Mouse (Mus musculus) neural tube, embryonic 11.5 days (tissue): ENCODE data around the gene Sac3d1. TPM values are rescaled to one million over a fixed set of nuclear protein-coding genes. Genes with fewer than 3 reads are reported as not detected.

Experiments
- ATAC-seq: fragments of 200-750 bp; cut with Nextera tagmentation; 2 replicates; pipeline ENCODE4 v1.8.0; 2017; ENCODE audit warnings: moderate number of reproducible peaks, mild to moderate bottlenecking, moderate TSS enrichment, moderate library complexity; ENCODE audit not compliant: insufficient read depth, low FRiP score, low TSS enrichment
- DNase-seq: peaks from one replicate; pipeline ENCODE4 v3.0.0-alpha.2; 2015; ENCODE audit warnings: low spot score
- H3K27ac ChIP-seq: fragments of 300-500 bp; sonication (generic); 2 replicates; pipeline ENCODE4 v1.5.1; 2014; ENCODE audit warnings: low read depth, mild to moderate bottlenecking, low read length
- H3K27me3 ChIP-seq: fragments of 300-500 bp; sonication (generic); 2 replicates; pipeline ENCODE4 v1.6.1; 2014; ENCODE audit warnings: mild to moderate bottlenecking, low read length, mixed read lengths; ENCODE audit not compliant: control insufficient read depth, insufficient read depth
- H3K36me3 ChIP-seq: fragments of 300-500 bp; sonication (generic); 2 replicates; pipeline ENCODE4 v1.6.1; 2014; ENCODE audit warnings: mild to moderate bottlenecking, low read length, moderate library complexity, mixed read lengths; ENCODE audit not compliant: control insufficient read depth, insufficient read depth
- H3K4me1 ChIP-seq: fragments of 300-500 bp; sonication (generic); 2 replicates; pipeline ENCODE4 v1.6.1; 2014; ENCODE audit warnings: low read length, mixed read lengths; ENCODE audit not compliant: control insufficient read depth, insufficient read depth
- H3K4me2 ChIP-seq: fragments of 300-500 bp; sonication (generic); 2 replicates; pipeline ENCODE4 v1.6.1; 2014; ENCODE audit warnings: low read depth, mild to moderate bottlenecking, moderate library complexity
- H3K4me3 ChIP-seq: fragments of 300-500 bp; sonication (generic); 2 replicates; pipeline ENCODE4 v1.5.1; 2014; ENCODE audit warnings: low read depth, low read length
- H3K9ac ChIP-seq: fragments of 300-500 bp; sonication (generic); 2 replicates; pipeline ENCODE4 v1.6.1; 2014; ENCODE audit warnings: mild to moderate bottlenecking, low read length
- H3K9me3 ChIP-seq: fragments of 300-500 bp; sonication (generic); 2 replicates; pipeline ENCODE4 v1.6.1; 2016; ENCODE audit warnings: low read length; ENCODE audit not compliant: control insufficient read depth
- WGBS: fragments of 180-500 bp; shearing (Covaris S2); extraction: QIAGEN DNeasy Blood & Tissue Kit; methylation state at CpG from one replicate; pipeline ENCODE4 v1.1.7; 2014; 5-methylcytosine and 5-hydroxymethylcytosine counted together
- polyA plus RNA-seq: library from polyadenylated mRNA; unstranded; fragments of >200 nt; fragmentation: Nextera tagmentation; extraction: Ambion mirVana; gene quantifications from 2 replicates; pipeline ENCODE4 v1.2.1, GENCODE M21; 2014

Gene Sac3d1
- polyA plus RNA-seq, 1 experiment from 2014 or later: 66.1 TPM

GRCm38 (mm10) chr19:6068951-6069350, 49.5 kb downstream of the Sac3d1 start:
- DNase-seq (no peak), ATAC-seq (no peak)
- H3K27ac ChIP-seq: no peak overlapping the region
- WGBS: 89% methylated on average over 4 of the region's 4 CpGs
- no peaks in the 10 kb centered on the region for H3K27me3 ChIP-seq
- H3K4me3 ChIP-seq: no peak overlapping the region
- peaks cover 14% of the 10 kb centered on the region for H3K4me1 ChIP-seq
- no peak overlapping the region for H3K9ac ChIP-seq
- no peak overlapping the region for H3K4me2 ChIP-seq
- H3K9me3 ChIP-seq: no peaks in the 10 kb centered on the region
- peaks cover 2% of the 10 kb centered on the region; the same call in 1 of the 2 replicates for H3K36me3 ChIP-seq

- H3K4me1 ChIP-seq: peaks cover 14% of the 10 kb centered on the region
- H3K4me2 ChIP-seq: peak within 1 kb of the TSS; percentile 70
- H3K9ac ChIP-seq: peak within 1 kb of the TSS; percentile 49
- ATAC-seq (peak; percentile 89), DNase-seq (peak; percentile 93)
- H3K9me3 ChIP-seq: no peaks in the 10 kb centered on the region
- WGBS: 8% methylated on average over 33 of the region's 33 CpGs
- peaks cover 2% of the 10 kb centered on the region; the same call in 1 of the 2 replicates for H3K36me3 ChIP-seq
- no peaks in the 10 kb centered on the region for H3K27me3 ChIP-seq
- peak within 1 kb of the TSS; percentile 52 for H3K4me3 ChIP-seq
- peak within 1 kb of the TSS; percentile 83 for H3K27ac ChIP-seq
Observed at GRCm38 (mm10) chr19:6067724-6068415, 50.6 kb downstream of the Sac3d1 start, which contains the start of gene Tm7sf2. TSS of gene Tm7sf2 (minus strand) at chr19:6068373.

- Histone ChIP-seq H3K36me3 (no peaks in the 10 kb centered on the region; the same call in 1 of the 2 replicates), H3K4me3 (peak overlapping the region; percentile 52), H3K4me2 (peak overlapping the region; percentile 70), H3K9me3 (no peaks in the 10 kb centered on the region), H3K27ac (peak overlapping the region; percentile 83), H3K4me1 (peaks cover 19% of the 10 kb centered on the region), H3K27me3 (no peaks in the 10 kb centered on the region), H3K9ac (peak overlapping the region; percentile 49)
- ATAC-seq: peak; percentile 56
- DNase-seq: peak; percentile 88
- under 1% methylated on average over 30 of the region's 30 CpGs for WGBS
Observed at GRCm38 (mm10) chr19:6067011-6067723, 51.3 kb downstream of the Sac3d1 start.

GRCm38 (mm10) chr19:6066571-6066970, 51.9 kb downstream of the Sac3d1 start:
- Histone ChIP-seq H3K4me2 (peak overlapping the region; percentile 70), H3K36me3 (no peaks in the 10 kb centered on the region; the same call in 1 of the 2 replicates), H3K4me1 (peaks cover 25% of the 10 kb centered on the region), H3K27me3 (no peaks in the 10 kb centered on the region), H3K4me3 (peak overlapping the region; percentile 52), H3K27ac (0 out of 2 replicates have a peak overlapping the region, but pooled peaks have one; percentile 83), H3K9me3 (no peaks in the 10 kb centered on the region), H3K9ac (peak overlapping the region; percentile 49)
- ATAC-seq (peak; percentile 14; the same call in 1 of the 2 replicates), DNase-seq (peak; percentile 18)
- 34% methylated on average over 5 of the region's 5 CpGs for WGBS

Other genes with a start within 250 kb of the Sac3d1 start
- 19.9 and 20.7 TPM in 2 replicates for gene Frmd8, start 243.4 kb downstream of the Sac3d1 start, polyA plus RNA-seq
- gene Slc25a45, start 240.8 kb downstream of the Sac3d1 start, polyA plus RNA-seq: 0.74 and 1.7 TPM in 2 replicates
- gene Tigd3, start 224.5 kb downstream of the Sac3d1 start, polyA plus RNA-seq: 5.7 and 6.6 TPM in 2 replicates
- gene Dpf2, start 205.6 kb downstream of the Sac3d1 start, polyA plus RNA-seq: 195 and 225 TPM in 2 replicates
- 3.9 and 4.0 TPM in 2 replicates for gene Cdc42ep2, start 193.8 kb downstream of the Sac3d1 start, polyA plus RNA-seq
- gene Pola2, start 154.4 kb downstream of the Sac3d1 start, polyA plus RNA-seq: 75.2 and 79.9 TPM in 2 replicates
- not detected in 2 replicates for gene Slc22a20, start 132.5 kb downstream of the Sac3d1 start, polyA plus RNA-seq
- 3.4 and 4.4 TPM in 2 replicates for gene Capn1, start 102.8 kb downstream of the Sac3d1 start, polyA plus RNA-seq
- 34.4 and 36.7 TPM in 2 replicates for gene Syvn1, start 72.1 kb downstream of the Sac3d1 start, polyA plus RNA-seq
- gene Mrpl49, start 60.9 kb downstream of the Sac3d1 start, polyA plus RNA-seq: 81.9 and 84.8 TPM in 2 replicates
- 789 and 790 TPM in 2 replicates for gene Fau, start 60.8 kb downstream of the Sac3d1 start, polyA plus RNA-seq
- gene Znhit2, start 57.5 kb downstream of the Sac3d1 start, polyA plus RNA-seq: 36.7 and 40.0 TPM in 2 replicates
- 39.6 and 42.9 TPM in 2 replicates for gene Tm7sf2, start 50.3 kb downstream of the Sac3d1 start, polyA plus RNA-seq
- gene Vps51, start 41.4 kb downstream of the Sac3d1 start, polyA plus RNA-seq: 59.1 and 61.2 TPM in 2 replicates
- not detected in 2 replicates for gene Tmem262, start 38.6 kb downstream of the Sac3d1 start, polyA plus RNA-seq
- 0.88 and 1.3 TPM in 2 replicates for gene Gm28374, start 36.4 kb downstream of the Sac3d1 start, polyA plus RNA-seq
- 74.3 and 76.8 TPM in 2 replicates for gene Zfpl1, start 33.7 kb downstream of the Sac3d1 start, polyA plus RNA-seq
- 46.0 and 48.4 TPM in 2 replicates for gene Cdca5, start 33.7 kb downstream of the Sac3d1 start, polyA plus RNA-seq
- not detected in 2 replicates for gene AC131692.1, start 24.2 kb downstream of the Sac3d1 start, polyA plus RNA-seq
- 0.53 and 0.77 TPM in 2 replicates for gene Naaladl1, start 12.9 kb downstream of the Sac3d1 start, polyA plus RNA-seq
- gene Snx15, start 9.7 kb upstream of the Sac3d1 start, polyA plus RNA-seq: 34.5 and 36.9 TPM in 2 replicates
- gene Batf2, start 22.3 kb upstream of the Sac3d1 start, polyA plus RNA-seq: not detected in 2 replicates
- 82.6 and 95.1 TPM in 2 replicates for gene Arl2, start 22.9 kb upstream of the Sac3d1 start, polyA plus RNA-seq
- gene Majin, start 65.7 kb upstream of the Sac3d1 start, polyA plus RNA-seq: not detected in 2 replicates
- 0.44 and 0.87 TPM in 2 replicates for gene Gpha2, start 107.7 kb upstream of the Sac3d1 start, polyA plus RNA-seq
- 47.4 and 61.2 TPM in 2 replicates for gene Ppp2r5b, start 117.2 kb upstream of the Sac3d1 start, polyA plus RNA-seq
- 13.3 and 13.8 TPM in 2 replicates for gene Atg2a, start 123.0 kb upstream of the Sac3d1 start, polyA plus RNA-seq
- gene Ehd1, start 158.1 kb upstream of the Sac3d1 start, polyA plus RNA-seq: 71.9 and 82.2 TPM in 2 replicates
- 0.42 and 0.58 TPM in 2 replicates for gene Cdc42bpg, start 187.8 kb upstream of the Sac3d1 start, polyA plus RNA-seq
- gene Men1, start 216.3 kb upstream of the Sac3d1 start, polyA plus RNA-seq: 59.5 and 66.1 TPM in 2 replicates
- gene Map4k2, start 222.5 kb upstream of the Sac3d1 start, polyA plus RNA-seq: 10.0 and 13.6 TPM in 2 replicates
- 214 and 224 TPM in 2 replicates for gene Sf1, start 245.0 kb upstream of the Sac3d1 start, polyA plus RNA-seq